Mouse (Mus musculus): ENCODE data around the gene E330017A01Rik. TPM values are rescaled to one million over a fixed set of nuclear protein-coding genes. Genes with fewer than 3 reads are reported as not detected.

Gene E330017A01Rik
- polyA plus RNA-seq (2021; fragmentation: Nextera tagmentation), result not detected in 2 replicates
- long read RNA-seq, experiment 1, result 0 reads
- long read RNA-seq, experiment 2, result 0 reads

GRCm38 (mm10) chr16:58638689-58639175 is at the start of gene E330017A01Rik:
E330017A01Rik (minus strand) TSS chr16:58638739.

GRCm38 (mm10) chr16:58669917-58670630 is 31.5 kb upstream of the E330017A01Rik start, which contains the start of gene Cpox:
Cpox (plus strand) TSS chr16:58670292.

GRCm38 (mm10) chr16:58616878-58617277 is 21.7 kb downstream of the E330017A01Rik start, which contains the start of gene Gm813:
Gm813 (minus strand) TSS chr16:58616978.

Other genes with a start within 250 kb of the E330017A01Rik start
- gene Dcbld2, start 230.3 kb downstream of the E330017A01Rik start, polyA plus RNA-seq (2021; fragmentation: Nextera tagmentation), result 1.4 and 1.9 TPM in 2 replicates
- 14.3 and 14.5 TPM in 2 replicates for gene St3gal6, start 114.5 kb downstream of the E330017A01Rik start, polyA plus RNA-seq (2021; fragmentation: Nextera tagmentation)
- not detected in 2 replicates for gene Gm813, start 21.8 kb downstream of the E330017A01Rik start, polyA plus RNA-seq (2021; fragmentation: Nextera tagmentation)
- 20.8 and 37.0 TPM in 2 replicates for gene Cpox, start 31.6 kb upstream of the E330017A01Rik start, polyA plus RNA-seq (2021; fragmentation: Nextera tagmentation)
- gene Gpr15, start 80.3 kb upstream of the E330017A01Rik start, polyA plus RNA-seq (2021; fragmentation: Nextera tagmentation), result not detected in 2 replicates
- 91.6 and 124 TPM in 2 replicates for gene Cldnd1, start 89.2 kb upstream of the E330017A01Rik start, polyA plus RNA-seq (2021; fragmentation: Nextera tagmentation)
- gene Olfr172, start 124.4 kb upstream of the E330017A01Rik start, polyA plus RNA-seq (2021; fragmentation: Nextera tagmentation), result not detected in 2 replicates
- not detected in 2 replicates for gene Olfr173, start 161.5 kb upstream of the E330017A01Rik start, polyA plus RNA-seq (2021; fragmentation: Nextera tagmentation)
- gene Olfr175-ps1, start 188.0 kb upstream of the E330017A01Rik start, polyA plus RNA-seq (2021; fragmentation: Nextera tagmentation), result not detected in 2 replicates
- gene Olfr177, start 236.0 kb upstream of the E330017A01Rik start, polyA plus RNA-seq (2021; fragmentation: Nextera tagmentation), result not detected in 2 replicates

Data from left cerebral cortex, adult 6 months (tissue).